Mouse (Mus musculus) common myeloid progenitor, adult 5-6 weeks (primary cell): Measurements from ENCODE around the gene Spr. TPM values are rescaled to one million over a fixed set of nuclear protein-coding genes. Genes with fewer than 3 reads are reported as not detected.
A peak's percentile ranks its signal among the peaks of the same experiment; 100 is the strongest.
"Not testable (repeated sequence)": the region's sequence is repeated elsewhere in the genome, so short reads cannot be mapped to it uniquely, and the experiment has no call there.

Experiments used
- ATAC-seq: replicated peaks from 2 replicates; pipeline ENCODE4 v1.8.0; 2016; ENCODE audit warnings: low read depth, mild to moderate bottlenecking, moderate TSS enrichment, inconsistent platforms; ENCODE audit not compliant: poor library complexity, severe bottlenecking
- total RNA-seq: library from RNA; stranded (forward); fragments of 200-1000, 187-1606 nt; gene quantifications from 2 replicates; pipeline ENCODE4 v1.2.3, GENCODE M21; 2017

The Spr gene
- total RNA-seq, 1 experiment from 2014 or later, result 35.7 TPM

DNA sequence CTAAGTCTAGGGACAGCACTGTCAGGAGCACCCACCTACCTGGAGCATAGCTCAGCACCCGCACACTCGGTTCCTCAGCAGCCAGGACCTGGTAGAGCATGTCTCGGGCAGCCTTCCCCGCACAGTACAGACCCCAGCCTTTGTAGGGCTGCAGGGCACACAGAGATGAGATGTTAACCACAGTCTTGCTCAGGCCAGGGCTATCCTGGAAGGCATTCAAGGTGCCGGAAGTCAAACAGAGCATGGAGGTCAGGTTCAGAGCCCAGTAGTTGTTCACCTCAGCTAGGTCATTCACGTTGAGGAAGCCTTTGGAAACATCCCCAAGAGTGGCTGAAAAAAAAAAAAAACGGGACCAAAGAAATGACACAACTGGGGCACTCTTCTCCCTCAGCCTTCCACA lies 782 bp downstream of the Spr start:
- ATAC-seq, result not testable (repeated sequence)

DNA sequence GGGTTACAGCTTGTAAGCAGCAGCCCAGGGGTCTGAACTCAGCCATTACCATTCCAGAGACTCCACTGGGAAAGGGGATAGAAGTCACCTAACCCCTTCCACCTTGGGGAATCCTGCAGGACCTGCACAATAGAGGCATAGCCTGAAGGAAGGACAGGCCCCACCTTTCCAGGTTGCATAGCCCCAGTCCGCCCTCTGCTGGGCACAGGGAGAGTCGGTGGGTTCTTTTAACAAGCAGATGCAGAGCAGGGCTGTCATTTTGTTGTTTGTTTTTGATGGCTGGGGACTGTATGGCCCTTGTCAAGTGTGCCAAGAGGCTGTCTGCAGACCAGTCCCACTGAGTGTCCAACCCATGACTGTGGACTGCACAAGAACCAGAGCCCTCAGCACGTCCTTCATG lies 4.8 kb downstream of the Spr start:
- not testable (repeated sequence) for ATAC-seq

GRCm38 (mm10) chr6:85132237-85132636 lies 5.3 kb downstream of the Spr start:
- ATAC-seq, result not testable (repeated sequence)

DNA sequence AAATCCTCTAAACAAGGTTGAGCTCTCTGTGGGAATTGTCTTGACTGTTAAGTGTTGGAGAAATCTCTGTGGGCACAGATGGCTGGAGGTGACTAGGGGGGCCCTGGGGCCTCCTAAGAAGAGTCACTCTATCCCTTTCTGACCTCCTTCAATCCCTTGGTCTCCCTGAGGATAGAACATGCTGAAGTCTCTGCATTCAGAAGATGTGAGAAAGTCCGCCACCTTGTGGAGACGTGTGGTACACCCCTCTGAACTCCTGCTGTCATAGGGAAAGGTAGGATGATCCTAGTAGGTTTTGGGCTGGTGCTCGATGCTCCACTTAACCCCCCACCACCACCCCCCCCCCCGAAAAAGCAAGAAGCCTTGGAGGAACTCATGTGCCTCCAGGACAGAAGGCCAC lies 5.9 kb downstream of the Spr start:
- ATAC-seq, result peak; percentile 77

DNA sequence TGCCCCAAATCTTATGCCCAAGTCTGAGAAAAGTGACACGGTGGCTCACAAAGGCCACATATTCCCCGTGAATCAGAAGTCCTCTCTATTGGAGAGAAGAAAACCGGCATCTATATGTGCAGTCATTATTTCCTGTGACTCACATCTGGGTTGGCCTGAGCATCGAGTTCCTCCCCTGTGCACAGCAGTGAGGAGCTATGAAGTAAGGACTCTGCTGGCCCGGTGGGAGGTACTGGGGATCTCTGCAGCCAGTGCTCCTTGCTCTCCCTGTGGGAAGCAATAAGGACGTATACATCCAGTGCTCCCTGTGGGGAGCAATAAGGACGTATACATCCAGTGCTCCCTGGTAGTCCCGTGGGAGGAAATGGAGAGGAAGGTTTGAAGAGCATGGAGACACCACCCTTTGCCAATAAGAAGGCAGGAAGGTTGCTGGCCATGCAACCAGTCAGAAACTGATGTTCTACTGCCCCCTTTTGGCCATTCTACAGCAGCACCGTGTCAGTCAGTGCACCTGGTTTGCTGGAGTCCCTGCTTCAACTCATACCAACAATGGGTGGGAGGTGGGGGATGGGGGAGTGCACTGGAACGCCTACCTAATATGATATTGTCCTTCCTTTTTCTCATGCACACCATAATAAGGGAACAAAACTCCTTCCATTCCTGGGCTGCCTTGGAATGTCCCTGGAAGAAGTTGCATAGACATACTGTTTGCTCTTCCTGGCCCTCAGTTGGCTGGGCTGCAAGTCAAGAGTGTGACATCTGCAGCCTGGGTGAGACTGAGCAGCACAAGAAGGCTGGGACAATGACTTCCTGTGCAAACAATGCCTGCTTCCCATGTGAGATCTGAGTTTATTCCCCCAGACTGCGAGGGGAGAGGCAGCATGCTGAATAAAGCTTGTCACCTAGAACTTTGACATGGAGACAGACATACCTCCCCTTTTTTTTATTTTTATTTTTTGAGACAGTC lies 19.7 kb downstream of the Spr start:
- peak; percentile 87 for ATAC-seq

DNA sequence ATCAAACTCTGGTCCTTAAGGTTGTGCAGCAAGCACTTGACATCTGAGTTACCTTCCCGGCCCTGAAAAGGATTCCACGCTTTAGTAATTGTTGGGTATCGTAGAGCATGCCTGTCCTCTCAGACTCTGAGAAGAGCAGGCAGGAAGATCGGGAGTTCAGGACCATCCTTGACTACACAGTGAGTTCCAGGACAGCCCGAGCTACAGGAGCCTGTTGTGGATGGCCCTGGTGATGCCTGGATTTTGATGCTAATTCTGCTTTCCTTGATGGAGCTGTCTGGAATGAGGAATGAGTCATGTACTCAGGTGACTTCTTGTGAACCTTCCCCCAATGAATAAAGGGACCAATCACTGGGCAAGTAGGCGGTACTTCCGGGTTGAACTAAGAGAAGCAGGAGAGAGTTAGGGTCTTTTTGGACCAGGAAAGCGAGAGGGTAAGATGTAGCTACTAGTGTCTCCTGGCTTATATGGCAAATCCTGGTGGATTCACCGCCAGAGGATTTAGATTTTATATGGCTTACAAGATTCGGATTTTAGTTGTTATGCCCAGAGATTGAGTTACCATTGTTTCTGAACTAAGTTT lies 32.4 kb downstream of the Spr start:
- no peak for ATAC-seq

DNA sequence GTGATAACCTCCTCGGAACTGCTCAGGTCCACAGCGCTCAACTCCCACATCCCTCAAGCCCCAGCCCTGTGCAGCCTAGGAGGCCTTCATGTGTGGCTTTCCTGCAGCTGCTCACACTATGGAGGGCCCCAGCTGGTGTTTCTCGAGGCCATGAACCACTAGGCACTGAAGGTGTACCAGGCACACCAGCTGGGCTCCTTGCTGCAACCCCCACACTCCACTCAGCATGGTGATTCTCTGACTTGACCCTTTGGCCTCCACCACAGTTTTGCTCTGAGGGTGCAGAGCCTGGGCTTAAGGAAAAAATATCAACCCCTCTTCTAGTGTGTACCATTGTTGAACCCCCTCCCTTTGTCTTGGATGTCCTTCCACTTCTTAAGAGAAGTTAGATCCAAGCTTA lies 34.2 kb downstream of the Spr start:
- no peak for ATAC-seq

DNA sequence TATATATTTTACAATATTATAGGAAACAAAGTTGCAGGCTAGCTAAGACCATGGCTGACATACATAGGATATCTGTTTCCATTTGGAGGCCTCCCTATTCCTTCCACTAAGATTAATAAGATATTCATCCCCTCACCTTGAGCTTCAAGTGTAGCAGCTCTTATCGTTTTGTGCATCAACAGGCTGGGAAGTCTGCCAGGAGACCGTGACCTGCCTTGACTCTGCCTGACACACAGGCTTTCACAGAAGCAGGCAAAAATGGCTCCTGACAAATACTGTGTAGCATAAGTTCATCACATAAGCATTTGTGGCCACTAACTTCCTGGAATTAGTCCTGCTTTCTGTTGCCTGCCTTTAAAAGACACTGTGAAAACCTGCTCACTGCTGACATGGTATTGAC lies 41.1 kb downstream of the Spr start:
- ATAC-seq, result no peak

- no peak for ATAC-seq
Observed at GRCm38 (mm10) chr6:85087425-85087824, 50.1 kb downstream of the Spr start.

- ATAC-seq, result no peak
Observed at GRCm38 (mm10) chr6:85086645-85087044, 50.9 kb downstream of the Spr start.

Other genes starting within 250 kb of the Spr start
- gene Exoc6b, start 68.3 kb downstream of the Spr start, total RNA-seq, result 10.7 and 15.3 TPM in 2 replicates
- gene Emx1, start 49.7 kb upstream of the Spr start, total RNA-seq, result not detected in 2 replicates
- gene Sfxn5, start 195.7 kb upstream of the Spr start, total RNA-seq, result 2.0 and 3.2 TPM in 2 replicates
- 5.9 and 6.3 TPM in 2 replicates for gene Rab11fip5, start 236.9 kb upstream of the Spr start, total RNA-seq